Mouse (Mus musculus): Measurements from ENCODE around the gene Galnt10. TPM values are rescaled to one million over a fixed set of nuclear protein-coding genes. Genes with fewer than 3 reads are reported as not detected.
"Not testable (repeated sequence)": the region's sequence is repeated elsewhere in the genome, so short reads cannot be mapped to it uniquely, and the experiment has no call there.

Galnt10 gene
- polyA plus RNA-seq, 1 experiment from 2014 or later: 18.8 TPM

- Histone ChIP-seq H3K27me3 (replicated peaks; ENCODE audit: low read depth, poor library complexity, severe bottlenecking) (no peaks in the 10 kb centered on the region), H3K4me3 (no peak overlapping the region), H3K4me1 (no peaks in the 10 kb centered on the region), H3K9me3 (no peaks in the 10 kb centered on the region), H3K27ac (replicated peaks) (no peak overlapping the region), H3K36me3 (replicated peaks) (peaks cover 7% of the 10 kb centered on the region)
- WGBS: 86% methylated on average over 4 of the region's 4 CpGs
- no peak for DNase-seq (ENCODE audit: low spot score)
Measured at GRCm38 (mm10) chr11:57818189-57818588, 172.9 kb downstream of the Galnt10 start.

DNA sequence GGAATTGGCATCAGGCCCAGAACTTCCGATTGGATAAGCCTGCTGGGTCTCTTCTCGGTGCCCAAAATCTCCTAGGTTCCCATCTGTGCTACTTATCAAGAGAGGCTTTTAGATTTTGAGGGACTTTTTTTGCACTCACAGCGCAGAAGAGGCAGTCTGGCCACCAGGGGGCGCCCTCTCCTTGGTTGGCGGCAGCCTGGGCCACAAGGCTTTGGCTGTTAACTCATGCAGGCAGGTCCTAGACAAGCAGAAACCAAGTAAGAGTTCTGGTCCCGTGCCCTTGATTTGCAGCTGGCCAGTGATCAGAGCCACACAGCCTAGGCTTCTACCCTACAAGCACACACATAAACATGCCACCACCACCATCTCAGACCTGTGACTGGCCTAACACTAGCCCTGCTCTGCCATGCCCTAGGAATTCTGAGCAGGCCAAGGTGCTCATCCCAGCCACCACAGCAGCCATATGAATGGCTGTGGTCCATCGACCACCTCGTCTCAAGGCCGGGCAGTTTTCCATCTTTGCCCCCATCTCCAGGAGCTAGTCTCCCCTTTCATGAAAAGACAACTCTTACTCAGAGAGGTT is 174.8 kb downstream of the Galnt10 start:
- Histone ChIP-seq H3K27ac (replicated peaks) (no peak overlapping the region), H3K4me1 (no peaks in the 10 kb centered on the region), H3K36me3 (replicated peaks) (no peaks in the 10 kb centered on the region), H3K27me3 (replicated peaks; ENCODE audit: low read depth, poor library complexity, severe bottlenecking) (peaks cover 17% of the 10 kb centered on the region), H3K9me3 (no peaks in the 10 kb centered on the region), H3K4me3 (no peak overlapping the region)
- peak; percentile 92 for DNase-seq (ENCODE audit: low spot score)
- WGBS: 31% methylated on average over 9 of the region's 9 CpGs

GRCm38 (mm10) chr11:57823159-57823558 is 177.9 kb downstream of the Galnt10 start:
- 94% methylated on average over 2 of the region's 2 CpGs for WGBS
- peaks cover 48% of the 10 kb centered on the region for H3K27me3 ChIP-seq (replicated peaks; ENCODE audit: low read depth, poor library complexity, severe bottlenecking)
- H3K36me3 ChIP-seq (replicated peaks): not testable (repeated sequence)

DNA sequence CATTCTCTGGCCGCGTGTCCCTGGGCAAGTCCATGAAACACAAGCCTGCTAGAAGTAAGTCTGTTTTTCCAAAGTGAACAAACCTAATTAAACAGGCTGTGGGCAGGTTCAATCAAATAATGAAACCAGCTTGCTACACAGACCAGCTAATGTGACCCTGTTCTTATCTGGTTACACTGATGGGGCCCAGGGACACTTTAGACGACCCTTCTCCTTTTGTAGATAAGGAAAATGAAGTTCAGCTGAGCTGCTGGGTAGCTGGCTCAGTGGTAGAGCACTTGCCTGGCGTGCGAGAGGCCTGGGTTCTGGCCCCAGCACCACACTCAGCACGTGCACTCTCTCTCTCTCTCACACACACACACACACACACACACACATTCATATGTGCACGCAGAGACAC is 178.5 kb downstream of the Galnt10 start:
- H3K4me3 ChIP-seq: no peak overlapping the region
- no peaks in the 10 kb centered on the region for H3K9me3 ChIP-seq
- no peak overlapping the region for H3K27ac ChIP-seq (replicated peaks)
- no peaks in the 10 kb centered on the region for H3K36me3 ChIP-seq (replicated peaks)
- peaks cover 14% of the 10 kb centered on the region for H3K4me1 ChIP-seq
- peaks cover 53% of the 10 kb centered on the region for H3K27me3 ChIP-seq (replicated peaks; ENCODE audit: low read depth, poor library complexity, severe bottlenecking)
- no peak for DNase-seq (ENCODE audit: low spot score)
- WGBS: 73% methylated on average over 7 of the region's 7 CpGs

More at GRCm38 (mm10) chr11:57823159-57823558, 177.9 kb downstream of the Galnt10 start:
- peaks cover 13% of the 10 kb centered on the region for H3K4me1 ChIP-seq
- not testable (repeated sequence) for H3K9me3 ChIP-seq; DNase-seq (ENCODE audit: low spot score); H3K4me3 ChIP-seq; H3K27ac ChIP-seq (replicated peaks)

DNA sequence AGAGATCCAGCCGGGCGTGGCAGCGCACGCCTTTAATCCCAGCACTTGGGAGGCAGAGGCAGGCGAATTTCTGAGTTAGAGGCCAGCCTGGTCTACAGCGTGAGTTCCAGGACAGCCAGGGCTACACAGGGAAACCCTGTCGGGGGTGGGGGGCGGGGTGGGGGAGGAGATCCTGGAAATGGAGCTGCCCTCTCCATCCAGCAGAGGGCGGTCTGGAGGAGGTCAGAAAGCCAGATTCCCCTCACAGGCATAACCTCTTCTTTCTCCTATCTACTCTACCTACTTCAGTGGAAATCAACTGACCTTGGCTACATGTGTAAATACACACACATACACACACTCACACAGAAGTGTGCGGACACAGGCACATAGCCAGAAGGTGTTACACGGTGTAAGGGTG is 180.0 kb downstream of the Galnt10 start:
- WGBS: 46% methylated on average over 11 of the region's 11 CpGs
- not testable (repeated sequence) for DNase-seq (ENCODE audit: low spot score)
- H3K27me3 ChIP-seq (replicated peaks; ENCODE audit: low read depth, poor library complexity, severe bottlenecking): peaks cover 69% of the 10 kb centered on the region

GRCm38 (mm10) chr11:57827048-57827914 is 182.0 kb downstream of the Galnt10 start:
- peak; percentile 57 for DNase-seq (ENCODE audit: low spot score)
- no peaks in the 10 kb centered on the region for H3K9me3 ChIP-seq
- H3K4me3 ChIP-seq: peak overlapping the region; percentile 54
- H3K36me3 ChIP-seq (replicated peaks): no peaks in the 10 kb centered on the region
- peaks cover 89% of the 10 kb centered on the region for H3K27me3 ChIP-seq (replicated peaks; ENCODE audit: low read depth, poor library complexity, severe bottlenecking)
- WGBS: under 1% methylated on average over 41 of the region's 41 CpGs
- H3K27ac ChIP-seq (replicated peaks): peak overlapping the region; percentile 54; the same call in 1 of the 2 replicates
- peaks cover 34% of the 10 kb centered on the region for H3K4me1 ChIP-seq

More for the DNA sequence above, 180.0 kb downstream of the Galnt10 start:
- not testable (repeated sequence) for H3K36me3 ChIP-seq (replicated peaks); H3K27ac ChIP-seq (replicated peaks); H3K9me3 ChIP-seq; H3K4me3 ChIP-seq
- H3K4me1 ChIP-seq: peaks cover 22% of the 10 kb centered on the region

- H3K4me3 ChIP-seq: peak overlapping the region; percentile 54
- H3K27me3 ChIP-seq (replicated peaks; ENCODE audit: low read depth, poor library complexity, severe bottlenecking): peaks cover 97% of the 10 kb centered on the region
- H3K9me3 ChIP-seq: no peaks in the 10 kb centered on the region
- H3K4me1 ChIP-seq: peaks cover 41% of the 10 kb centered on the region
- peak overlapping the region; percentile 54; the same call in 1 of the 2 replicates for H3K27ac ChIP-seq (replicated peaks)
- DNase-seq (ENCODE audit: low spot score): peak; percentile 69
- under 1% methylated on average over 33 of the region's 33 CpGs for WGBS
- no peaks in the 10 kb centered on the region for H3K36me3 ChIP-seq (replicated peaks)
Measured at GRCm38 (mm10) chr11:57827915-57828545, 182.8 kb downstream of the Galnt10 start.

DNA sequence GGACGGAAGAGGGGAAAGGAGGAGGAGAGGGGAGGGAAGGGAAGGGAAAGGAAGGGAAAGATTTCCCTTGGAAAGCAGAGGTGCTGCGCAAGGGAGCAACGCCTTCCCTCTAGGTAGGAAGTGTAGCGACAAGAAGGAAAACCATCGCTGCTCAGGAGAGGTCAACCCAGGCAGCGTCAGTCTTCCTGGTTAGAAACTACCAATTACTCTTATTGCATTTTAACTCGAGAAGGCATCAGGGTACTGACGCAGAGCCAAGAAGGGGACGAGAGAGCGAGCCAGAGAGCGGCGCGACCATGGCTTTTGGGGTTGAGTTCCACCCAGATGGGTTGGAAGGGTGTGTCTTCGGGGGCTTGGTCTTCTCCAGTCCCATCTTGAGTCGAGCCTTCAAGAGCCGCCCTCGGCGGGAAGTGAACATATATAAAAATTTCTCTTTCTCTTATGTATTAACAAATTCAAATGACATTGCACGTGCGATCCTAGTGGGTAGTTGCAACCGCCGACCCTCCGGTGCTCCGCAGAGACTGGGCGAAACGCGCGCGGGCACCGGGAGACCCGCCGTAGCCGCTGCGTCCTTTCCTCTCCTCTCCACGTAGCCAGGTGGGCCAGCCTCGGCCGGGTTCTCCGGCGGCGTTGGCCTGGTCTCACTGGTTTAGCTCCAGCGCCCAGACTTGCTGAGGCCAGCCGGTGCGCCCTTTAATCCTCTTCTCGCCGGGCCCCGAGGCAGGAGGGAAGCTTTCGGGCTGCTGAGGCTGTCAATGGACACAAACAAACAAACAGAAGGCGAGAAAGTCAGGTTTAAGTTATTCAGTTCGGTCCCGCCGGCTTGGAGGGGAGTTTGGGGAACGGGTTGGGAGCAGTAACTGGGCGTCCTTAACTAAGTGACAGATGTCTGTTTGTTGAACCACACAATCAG is 184.0 kb downstream of the Galnt10 start:
- peak; percentile 66 for DNase-seq (ENCODE audit: low spot score)
- peak overlapping the region; percentile 41 for H3K27ac ChIP-seq (replicated peaks)
- no peaks in the 10 kb centered on the region for H3K36me3 ChIP-seq (replicated peaks)
- peaks cover 100% of the 10 kb centered on the region for H3K27me3 ChIP-seq (replicated peaks; ENCODE audit: low read depth, poor library complexity, severe bottlenecking)
- peaks cover 49% of the 10 kb centered on the region for H3K4me1 ChIP-seq
- H3K9me3 ChIP-seq: no peaks in the 10 kb centered on the region
- H3K4me3 ChIP-seq: peak overlapping the region; percentile 54
- under 1% methylated on average over 53 of the region's 53 CpGs for WGBS

DNA sequence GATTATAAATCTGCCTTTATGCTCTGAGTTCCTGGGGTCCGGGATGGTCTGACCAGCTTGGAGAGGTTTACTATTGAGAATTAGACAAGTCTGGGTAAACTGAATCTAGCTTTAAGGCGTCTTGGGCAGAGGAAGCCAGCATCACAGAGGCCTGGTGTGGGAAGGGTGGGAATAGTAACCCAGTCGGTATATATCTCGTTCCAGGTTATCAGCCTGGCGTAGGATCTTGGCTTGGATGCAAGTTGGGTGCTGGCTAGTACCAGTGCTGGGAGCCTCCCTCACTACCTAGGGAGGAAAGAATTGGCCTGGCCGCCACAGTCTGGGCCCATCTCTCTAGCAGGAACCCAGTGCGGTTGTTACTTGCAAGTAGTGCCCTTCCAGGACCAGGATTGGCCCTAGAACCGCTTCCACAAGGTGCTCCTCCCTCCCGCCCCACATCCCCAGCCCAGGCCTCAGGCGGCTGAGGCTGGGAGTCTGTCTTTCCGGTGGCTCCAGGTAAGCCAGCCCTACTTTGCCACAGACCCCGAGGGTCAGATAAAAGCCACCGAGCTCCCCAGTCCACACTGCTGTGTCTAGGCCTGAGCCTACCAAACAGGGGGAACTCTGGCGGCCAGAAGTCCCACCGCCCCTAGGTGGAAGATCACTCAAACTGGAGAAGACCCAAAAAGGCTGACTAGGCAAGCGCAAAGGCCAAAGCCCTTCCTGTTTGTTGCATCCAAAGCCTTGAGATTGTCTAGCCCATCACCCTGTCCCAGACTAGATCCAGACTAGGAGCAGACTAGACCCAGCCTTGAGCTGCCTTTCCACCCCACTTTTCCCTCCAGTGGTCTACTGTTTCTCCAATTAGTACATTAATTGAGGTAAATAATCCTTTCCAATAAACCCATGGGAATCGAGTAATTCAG is 184.9 kb downstream of the Galnt10 start:
- Histone ChIP-seq H3K27me3 (replicated peaks; ENCODE audit: low read depth, poor library complexity, severe bottlenecking) (peaks cover 100% of the 10 kb centered on the region), H3K36me3 (replicated peaks) (no peaks in the 10 kb centered on the region), H3K4me1 (peaks cover 49% of the 10 kb centered on the region), H3K27ac (replicated peaks) (0 out of 2 replicates have a peak overlapping the region, but pooled peaks have one; percentile 3), H3K9me3 (no peaks in the 10 kb centered on the region), H3K4me3 (peak overlapping the region; percentile 54)
- 7% methylated on average over 17 of the region's 17 CpGs for whole genome bisulfite sequencing
- DNase-seq (ENCODE audit: low spot score): peak; percentile 62

DNA sequence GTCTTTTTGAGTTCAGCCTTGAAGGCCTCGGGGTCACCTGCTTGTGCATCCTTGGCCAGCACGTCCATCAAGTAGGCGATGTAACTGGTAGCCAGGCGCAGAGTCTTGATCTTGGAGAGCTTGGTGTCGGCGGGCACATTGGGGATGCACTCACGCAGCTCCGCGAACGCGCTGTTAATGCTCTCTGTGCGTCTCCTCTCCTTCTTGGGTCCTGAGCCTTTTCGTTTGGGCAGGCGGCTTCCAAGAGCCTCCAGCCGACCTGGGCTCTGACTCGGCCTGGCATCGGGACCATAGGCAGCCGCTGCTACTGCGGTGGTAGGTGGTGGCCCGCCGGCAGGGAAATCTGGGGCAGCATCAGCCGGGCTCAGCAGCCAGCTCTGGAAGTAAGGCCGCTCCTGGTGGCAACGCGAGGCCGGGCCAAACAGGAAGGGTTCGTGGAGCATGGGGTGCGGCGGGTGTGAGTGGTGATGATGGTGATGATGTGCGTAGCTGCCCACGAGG is 186.1 kb downstream of the Galnt10 start:
- Histone ChIP-seq H3K27ac (replicated peaks) (0 out of 2 replicates have a peak overlapping the region, but pooled peaks have one; percentile 3), H3K4me1 (peaks cover 49% of the 10 kb centered on the region), H3K4me3 (peak overlapping the region; percentile 54), H3K9me3 (no peaks in the 10 kb centered on the region), H3K27me3 (replicated peaks; ENCODE audit: low read depth, poor library complexity, severe bottlenecking) (peaks cover 100% of the 10 kb centered on the region), H3K36me3 (replicated peaks) (no peaks in the 10 kb centered on the region)
- peak; percentile 63 for DNase-seq (ENCODE audit: low spot score)
- under 1% methylated on average over 31 of the region's 31 CpGs for WGBS

DNA sequence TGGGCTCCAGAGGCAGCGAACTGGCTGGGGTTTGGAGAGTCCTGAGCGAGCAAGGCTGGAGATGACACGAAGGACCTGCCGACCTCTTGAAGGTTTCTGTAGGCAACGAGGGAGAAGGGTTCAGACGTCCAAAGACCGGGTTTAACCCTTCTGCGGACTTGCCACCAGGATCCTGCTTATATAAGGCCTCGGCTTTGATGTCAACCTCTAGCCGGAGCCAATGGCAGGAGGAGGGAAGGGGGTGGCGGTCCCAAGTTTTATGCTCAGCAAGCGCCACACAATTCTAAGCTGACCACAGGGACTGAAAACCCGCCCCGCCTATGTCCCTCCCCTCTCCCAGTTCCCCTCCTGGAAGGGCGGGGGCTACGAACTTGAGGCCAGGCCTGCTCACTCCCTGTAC is 186.6 kb downstream of the Galnt10 start:
- peaks cover 53% of the 10 kb centered on the region for H3K4me1 ChIP-seq
- peak; percentile 59 for DNase-seq (ENCODE audit: low spot score)
- WGBS: 3% methylated on average over 16 of the region's 16 CpGs
- H3K27me3 ChIP-seq (replicated peaks; ENCODE audit: low read depth, poor library complexity, severe bottlenecking): peaks cover 100% of the 10 kb centered on the region
- no peak overlapping the region for H3K27ac ChIP-seq (replicated peaks)
- no peaks in the 10 kb centered on the region for H3K36me3 ChIP-seq (replicated peaks)
- no peaks in the 10 kb centered on the region for H3K9me3 ChIP-seq
- H3K4me3 ChIP-seq: peak overlapping the region; percentile 54

All from embryonic facial prominence, embryonic 10.5 days (tissue).